Mouse (Mus musculus): ENCODE results near the gene Gm10490. TPM values are rescaled to one million over a fixed set of nuclear protein-coding genes. Genes with fewer than 3 reads are reported as not detected.

The Gm10490 gene
- polyA plus RNA-seq, 1 experiment from 2014 or later, result not detected

Other genes with a start within 250 kb of the Gm10490 start
- gene Plp2, start 238.2 kb upstream of the Gm10490 start, polyA plus RNA-seq (2015; fragmentation: Nextera tagmentation; extraction: Ambion mirVana), result 171 and 180 TPM in 2 replicates
- gene Magix, start 228.3 kb upstream of the Gm10490 start, polyA plus RNA-seq (2015; fragmentation: Nextera tagmentation; extraction: Ambion mirVana), result 0.46 and 0.48 TPM in 2 replicates
- gene Gpkow, start 212.4 kb upstream of the Gm10490 start, polyA plus RNA-seq (2015; fragmentation: Nextera tagmentation; extraction: Ambion mirVana), result 37.4 and 37.9 TPM in 2 replicates
- 40.6 and 48.0 TPM in 2 replicates for gene Wdr45, start 195.2 kb upstream of the Gm10490 start, polyA plus RNA-seq (2015; fragmentation: Nextera tagmentation; extraction: Ambion mirVana)
- gene Gm45208, start 187.3 kb upstream of the Gm10490 start, polyA plus RNA-seq (2015; fragmentation: Nextera tagmentation; extraction: Ambion mirVana), result 0.44 and 0.66 TPM in 2 replicates
- 73.5 and 74.7 TPM in 2 replicates for gene Praf2, start 181.1 kb upstream of the Gm10490 start, polyA plus RNA-seq (2015; fragmentation: Nextera tagmentation; extraction: Ambion mirVana)
- gene Ccdc120, start 158.6 kb upstream of the Gm10490 start, polyA plus RNA-seq (2015; fragmentation: Nextera tagmentation; extraction: Ambion mirVana), result 17.2 and 22.1 TPM in 2 replicates
- gene Tfe3, start 147.0 kb upstream of the Gm10490 start, polyA plus RNA-seq (2015; fragmentation: Nextera tagmentation; extraction: Ambion mirVana), result 32.8 and 35.9 TPM in 2 replicates
- 46.2 and 46.7 TPM in 2 replicates for gene Gripap1, start 119.8 kb upstream of the Gm10490 start, polyA plus RNA-seq (2015; fragmentation: Nextera tagmentation; extraction: Ambion mirVana)
- gene Kcnd1, start 87.3 kb upstream of the Gm10490 start, polyA plus RNA-seq (2015; fragmentation: Nextera tagmentation; extraction: Ambion mirVana), result 1.8 and 1.9 TPM in 2 replicates
- gene Otud5, start 68.2 kb upstream of the Gm10490 start, polyA plus RNA-seq (2015; fragmentation: Nextera tagmentation; extraction: Ambion mirVana), result 51.3 and 53.9 TPM in 2 replicates
- gene Pim2, start 31.3 kb upstream of the Gm10490 start, polyA plus RNA-seq (2015; fragmentation: Nextera tagmentation; extraction: Ambion mirVana), result 9.8 and 14.2 TPM in 2 replicates
- 55.0 and 55.5 TPM in 2 replicates for gene Slc35a2, start 25.5 kb upstream of the Gm10490 start, polyA plus RNA-seq (2015; fragmentation: Nextera tagmentation; extraction: Ambion mirVana)
- 125 and 126 TPM in 2 replicates for gene Pqbp1, start 10.3 kb upstream of the Gm10490 start, polyA plus RNA-seq (2015; fragmentation: Nextera tagmentation; extraction: Ambion mirVana)
- gene Timm17b, start 10.2 kb upstream of the Gm10490 start, polyA plus RNA-seq (2015; fragmentation: Nextera tagmentation; extraction: Ambion mirVana), result 158 and 169 TPM in 2 replicates
- not detected in 2 replicates for gene Gm10491, start 1.7 kb upstream of the Gm10490 start, polyA plus RNA-seq (2015; fragmentation: Nextera tagmentation; extraction: Ambion mirVana)
- gene Pcsk1n, start 10.3 kb downstream of the Gm10490 start, polyA plus RNA-seq (2015; fragmentation: Nextera tagmentation; extraction: Ambion mirVana), result 1.7 and 2.7 TPM in 2 replicates
- gene Eras, start 19.1 kb downstream of the Gm10490 start, polyA plus RNA-seq (2015; fragmentation: Nextera tagmentation; extraction: Ambion mirVana), result not detected in 2 replicates
- 26.3 and 27.5 TPM in 2 replicates for gene Hdac6, start 38.3 kb downstream of the Gm10490 start, polyA plus RNA-seq (2015; fragmentation: Nextera tagmentation; extraction: Ambion mirVana)
- gene Gata1, start 68.5 kb downstream of the Gm10490 start, polyA plus RNA-seq (2015; fragmentation: Nextera tagmentation; extraction: Ambion mirVana), result 1.7 and 1.9 TPM in 2 replicates
- gene Glod5, start 109.0 kb downstream of the Gm10490 start, polyA plus RNA-seq (2015; fragmentation: Nextera tagmentation; extraction: Ambion mirVana), result not detected in 2 replicates
- gene Suv39h1, start 165.2 kb downstream of the Gm10490 start, polyA plus RNA-seq (2015; fragmentation: Nextera tagmentation; extraction: Ambion mirVana), result 45.5 and 51.5 TPM in 2 replicates
- 0.71 and 0.91 TPM in 2 replicates for gene Was, start 181.0 kb downstream of the Gm10490 start, polyA plus RNA-seq (2015; fragmentation: Nextera tagmentation; extraction: Ambion mirVana)
- 28.1 and 30.7 TPM in 2 replicates for gene Wdr13, start 223.3 kb downstream of the Gm10490 start, polyA plus RNA-seq (2015; fragmentation: Nextera tagmentation; extraction: Ambion mirVana)
- 390 and 425 TPM in 2 replicates for gene Rbm3, start 236.3 kb downstream of the Gm10490 start, polyA plus RNA-seq (2015; fragmentation: Nextera tagmentation; extraction: Ambion mirVana)

Data from embryonic facial prominence, embryonic 15.5 days (tissue).